Mouse (Mus musculus): ENCODE results near the gene Stmn3.

Stmn3 gene

GRCm38 (mm10) chr2:181314080-181314810 is at the start of gene Stmn3:
Stmn3 (minus strand) TSS chr2:181314500.
- DNase-seq (ENCODE audit: low read depth, low spot score), result peak; percentile 90

GRCm38 (mm10) chr2:181363946-181364345 is 49.6 kb upstream of the Stmn3 start:
- no peak for DNase-seq (ENCODE audit: low read depth, low spot score)

DNA sequence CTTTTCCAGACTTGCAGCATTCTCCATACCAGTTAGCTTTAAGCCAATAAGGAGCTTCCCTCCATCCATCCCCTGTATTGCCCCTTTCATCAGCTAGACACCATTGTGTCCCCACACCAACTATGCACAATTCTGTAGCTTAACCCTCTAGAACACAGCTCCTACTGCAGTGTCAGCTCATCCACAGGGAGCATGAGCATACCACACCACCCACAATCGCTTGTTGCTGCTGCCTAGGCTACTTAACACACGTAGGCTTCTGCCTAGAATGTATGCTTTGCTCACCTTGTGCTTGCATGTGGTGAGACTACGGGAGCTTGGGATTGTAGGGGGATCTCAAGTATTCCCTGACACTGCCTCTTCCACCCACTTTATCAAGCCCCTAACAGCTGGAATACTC is 42.5 kb upstream of the Stmn3 start:
- no peak for DNase-seq (ENCODE audit: low read depth, low spot score)

DNA sequence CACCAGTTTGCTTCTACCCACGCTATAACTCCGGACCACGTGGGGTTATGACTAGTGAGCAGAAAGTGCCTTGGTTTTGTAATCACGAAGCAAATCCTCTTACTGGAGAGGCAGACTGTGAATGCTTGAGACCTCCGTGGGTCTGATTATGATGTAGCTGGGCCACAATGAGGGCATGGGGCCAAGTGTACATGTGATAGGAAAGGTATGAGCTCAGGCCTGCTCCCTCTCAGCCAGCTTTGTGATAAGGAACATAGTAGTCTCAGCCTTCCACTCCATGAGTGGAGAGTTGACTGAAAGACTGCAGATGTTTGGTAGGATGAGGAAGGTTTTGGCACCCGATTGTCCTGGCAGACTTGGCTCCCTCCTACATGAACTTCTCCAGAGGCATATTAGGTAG is 28.5 kb upstream of the Stmn3 start:
- DNase-seq (ENCODE audit: low read depth, low spot score), result no peak

GRCm38 (mm10) chr2:181340426-181340825 is 26.1 kb upstream of the Stmn3 start:
- no peak for DNase-seq (ENCODE audit: low read depth, low spot score)

- DNase-seq (ENCODE audit: low read depth, low spot score), result peak; percentile 73
These were observed 19.7 kb upstream of the Stmn3 start for GRCm38 (mm10) chr2:181334023-181334422.

GRCm38 (mm10) chr2:181332542-181332941 is 18.2 kb upstream of the Stmn3 start:
- DNase-seq (ENCODE audit: low read depth, low spot score), result peak; percentile 73

- no peak for DNase-seq (ENCODE audit: low read depth, low spot score)
These were observed 11.8 kb upstream of the Stmn3 start for GRCm38 (mm10) chr2:181326098-181326497.

DNA sequence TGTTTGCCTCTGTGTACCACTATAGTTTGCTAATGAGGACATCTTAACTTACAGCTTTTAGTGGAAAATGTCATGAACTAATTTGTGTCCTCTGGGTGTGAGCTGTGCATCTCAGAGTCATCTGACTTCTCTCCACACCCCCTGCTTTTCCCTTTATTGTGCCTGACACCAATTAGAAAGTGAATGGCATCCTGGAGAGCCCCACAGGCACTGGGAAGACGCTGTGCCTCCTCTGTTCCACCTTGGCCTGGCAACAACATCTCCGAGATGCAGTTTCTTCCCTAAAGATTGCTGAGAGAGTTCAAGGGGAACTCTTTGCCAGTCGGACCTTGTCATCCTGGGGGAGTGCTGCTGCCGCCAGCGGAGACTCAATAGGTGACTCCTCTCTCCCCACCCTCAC is 7.8 kb upstream of the Stmn3 start:
- peak; percentile 63 for DNase-seq (ENCODE audit: low read depth, low spot score)

GRCm38 (mm10) chr2:181320103-181320499 is 5.8 kb upstream of the Stmn3 start:
- DNase-seq (ENCODE audit: low read depth, low spot score), result peak; percentile 50

GRCm38 (mm10) chr2:181319248-181320102 is 5.2 kb upstream of the Stmn3 start, which contains the start of gene Rtel1:
Rtel1 (plus strand) TSS chr2:181319739.
- peak; percentile 95 for DNase-seq (ENCODE audit: low read depth, low spot score)

DNA sequence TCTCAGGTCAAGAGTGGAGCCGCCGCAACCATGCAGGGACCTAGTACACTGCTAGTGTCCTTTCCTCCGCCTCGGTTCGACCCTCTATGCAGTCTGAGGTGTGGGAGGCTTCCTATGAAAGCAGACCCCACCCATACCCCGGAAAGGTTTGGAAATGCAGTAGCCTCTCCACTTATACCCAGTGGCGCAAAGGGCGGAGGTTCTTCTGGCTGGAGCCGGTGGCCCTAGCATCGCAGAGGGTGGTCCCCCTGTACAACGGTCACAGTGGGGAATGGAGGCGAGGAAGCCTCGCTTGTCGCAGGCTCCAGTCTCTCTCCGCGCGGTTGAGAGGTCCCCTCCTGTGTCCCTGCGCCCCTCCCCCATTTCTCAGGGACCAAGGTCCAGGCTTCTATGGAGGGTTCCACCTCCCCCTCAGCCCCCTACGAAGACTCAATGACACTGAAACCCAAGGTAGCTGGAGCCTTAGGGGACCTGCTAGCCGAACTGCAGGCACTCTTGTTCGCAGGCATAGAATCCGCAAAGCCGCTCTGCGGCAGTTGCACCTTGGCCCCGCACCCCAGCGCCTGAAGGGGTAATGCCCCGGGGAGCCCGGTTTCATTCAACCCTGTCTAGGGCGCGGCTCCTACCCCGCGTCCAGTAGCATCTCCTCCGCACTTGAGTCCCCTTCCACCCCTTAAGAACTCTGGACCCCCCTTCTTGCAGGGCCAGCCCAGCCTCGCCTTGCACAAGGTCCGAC is 788 bp downstream of the Stmn3 start:
- peak; percentile 39 for DNase-seq (ENCODE audit: low read depth, low spot score)

GRCm38 (mm10) chr2:181313006-181313343 is 1.3 kb downstream of the Stmn3 start:
- no peak for DNase-seq (ENCODE audit: low read depth, low spot score)

DNA sequence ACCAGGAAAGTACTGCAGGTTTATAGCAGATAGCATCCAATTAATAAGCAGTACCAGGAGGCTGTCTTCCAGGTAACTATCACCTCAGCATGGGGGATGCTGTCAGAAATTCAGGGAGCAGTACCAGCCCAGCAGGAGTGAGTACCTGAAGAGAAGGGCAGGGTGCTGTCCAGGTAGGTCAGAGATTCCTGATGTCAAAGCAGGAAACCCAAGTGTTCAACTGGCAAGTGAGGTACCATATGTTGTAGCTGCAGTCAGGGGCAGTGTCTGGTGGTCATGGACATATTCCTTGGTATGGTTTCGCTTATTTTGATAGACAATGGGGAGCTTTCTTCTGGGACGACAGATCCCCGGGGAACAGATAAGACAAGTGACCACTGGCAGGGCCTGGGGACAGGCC is 1.9 kb downstream of the Stmn3 start:
- no peak for DNase-seq (ENCODE audit: low read depth, low spot score)

GRCm38 (mm10) chr2:181307144-181307804 is 7.0 kb downstream of the Stmn3 start:
- peak; percentile 95 for DNase-seq (ENCODE audit: low read depth, low spot score)

GRCm38 (mm10) chr2:181304944-181305343 is 9.4 kb downstream of the Stmn3 start:
- no peak for DNase-seq (ENCODE audit: low read depth, low spot score)

DNA sequence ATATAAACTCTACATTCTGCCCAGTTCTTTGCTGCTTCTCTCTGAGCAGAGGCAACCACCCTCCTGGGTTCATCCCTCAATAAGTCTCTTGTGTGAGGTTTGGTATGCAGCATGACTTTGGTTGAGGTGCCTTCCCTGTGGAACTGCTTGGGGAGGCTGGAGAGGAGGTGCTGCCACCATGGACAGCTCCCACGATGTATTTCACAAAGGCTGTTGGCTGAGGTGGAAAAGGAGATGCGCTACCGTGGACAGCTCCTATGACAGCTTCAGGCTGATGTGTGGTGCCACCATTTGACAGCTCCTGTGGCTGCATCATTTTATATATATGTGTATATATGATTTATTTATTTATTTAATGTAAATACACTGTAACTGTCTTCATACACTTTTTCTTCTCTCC is 12.3 kb downstream of the Stmn3 start:
- DNase-seq (ENCODE audit: low read depth, low spot score), result peak; percentile 90

DNA sequence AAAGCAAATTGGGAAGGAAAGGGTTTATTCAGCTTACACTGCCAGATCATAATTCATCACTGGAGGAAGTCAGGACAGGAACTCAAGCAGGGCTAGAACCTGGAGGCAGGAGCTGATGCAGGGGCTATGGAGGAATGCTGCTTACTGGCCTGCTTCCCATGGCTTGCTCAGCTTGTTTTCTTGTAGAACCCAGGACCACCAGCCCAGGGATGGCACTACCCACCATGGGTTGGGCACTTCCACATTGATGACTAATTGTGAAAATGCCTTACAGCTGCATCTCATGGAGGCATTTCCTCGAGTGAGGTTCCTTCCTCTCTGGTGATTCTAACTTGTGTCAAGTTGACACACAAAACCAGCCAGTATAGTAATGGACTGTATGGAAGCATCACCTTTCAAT is 23.4 kb downstream of the Stmn3 start:
- no peak for DNase-seq (ENCODE audit: low read depth, low spot score)

GRCm38 (mm10) chr2:181288691-181289090 is 25.6 kb downstream of the Stmn3 start:
- no peak for DNase-seq (ENCODE audit: low read depth, low spot score)

GRCm38 (mm10) chr2:181287958-181288350 is 26.3 kb downstream of the Stmn3 start, which contains the start of gene Gmeb2:
Gmeb2 (minus strand) TSS chr2:181288035.
- peak; percentile 99 for DNase-seq (ENCODE audit: low read depth, low spot score)

GRCm38 (mm10) chr2:181287338-181287957 is 26.9 kb downstream of the Stmn3 start:
- peak; percentile 77 for DNase-seq (ENCODE audit: low read depth, low spot score)
